Mouse (Mus musculus) CH12.LX (cell line): ENCODE data around the gene Ctbs. TPM values are rescaled to one million over a fixed set of nuclear protein-coding genes. Genes with fewer than 3 reads are reported as not detected.

ENCODE experiments used
- DNase-seq: peaks from one replicate; pipeline ENCODE4 v3.0.0-alpha.2; 2013; ENCODE audit errors: extremely low read depth
- H3K27ac ChIP-seq: 2 replicates; pipeline ENCODE4 v1.5.1; 2012; ENCODE audit warnings: low read depth, mild to moderate bottlenecking, control low read depth, moderate library complexity; ENCODE audit not compliant: insufficient read depth
- H3K27me3 ChIP-seq: replicated peaks from 2 replicates; pipeline ENCODE3; 2012; ENCODE audit warnings: inconsistent platforms
- H3K36me3 ChIP-seq, 2 experiments: replicated peaks in 1 of 2; 2 replicates each; pipeline versions ENCODE3 to v1.6.1; 2012; ENCODE audit warnings: inconsistent platforms in 1 of 2, low read length in 1 of 2, mild to moderate bottlenecking in 1 of 2, mixed read lengths in 1 of 2, moderate library complexity in 1 of 2; ENCODE audit not compliant: control insufficient read depth in 1 of 2, insufficient read depth in 1 of 2
- H3K4me1 ChIP-seq, 2 experiments: 2 replicates each; pipeline ENCODE4 v1.6.1; 2012; ENCODE audit warnings: inconsistent platforms in 1 of 2, moderate library complexity in 1 of 2; ENCODE audit not compliant: insufficient read depth in 2 of 2, control insufficient read depth in 1 of 2
- H3K4me2 ChIP-seq: 2 replicates; pipeline ENCODE4 v1.6.1; 2012; ENCODE audit warnings: low read depth, mild to moderate bottlenecking, control low read depth; ENCODE audit not compliant: poor library complexity, insufficient read depth, severe bottlenecking
- H3K4me3 ChIP-seq, 3 experiments: fragments of 150-350 bp in 1 of 3; sonication (generic) in 1 of 3; replicated peaks in 1 of 3; 2 replicates each; pipeline versions ENCODE3 to v1.5.1; 2011 to 2012; ENCODE audit warnings: low read depth in 2 of 3, low read length in 2 of 3, mild to moderate bottlenecking in 2 of 3, moderate library complexity in 2 of 3, control low read depth in 1 of 3, improper control_type of control experiment in 1 of 3, inconsistent platforms in 1 of 3, mixed read lengths in 1 of 3; ENCODE audit not compliant: poor library complexity in 1 of 3
- H3K79me2 ChIP-seq: replicated peaks from 2 replicates; pipeline ENCODE4 v1.6.1; 2012; ENCODE audit warnings: mild to moderate bottlenecking, moderate library complexity; ENCODE audit not compliant: control insufficient read depth, poor library complexity, insufficient read depth, severe bottlenecking; ENCODE audit errors: extremely low read depth
- H3K9ac ChIP-seq: 2 replicates; pipeline ENCODE4 v1.6.1; 2012; ENCODE audit warnings: low read depth, mild to moderate bottlenecking, control low read depth, moderate library complexity; ENCODE audit not compliant: insufficient read depth
- H3K9me3 ChIP-seq: replicated peaks from 2 replicates; pipeline ENCODE3; 2012; ENCODE audit warnings: low read length, inconsistent platforms, mixed read lengths
- E2F4 ChIP-seq: IDR thresholded peaks from 2 replicates; pipeline ENCODE4 v1.6.1; 2011; ENCODE audit warnings: low read depth, low read length, improper control_type of control experiment; ENCODE audit not compliant: insufficient replicate concordance
- GABPA ChIP-seq: IDR thresholded peaks from 2 replicates; pipeline ENCODE4 v1.6.1; 2012; ENCODE audit warnings: low read depth, low read length, improper control_type of control experiment, inconsistent platforms; ENCODE audit not compliant: insufficient replicate concordance
- IRF4 ChIP-seq: IDR thresholded peaks from 2 replicates; pipeline ENCODE4 v1.6.1; 2014; ENCODE audit warnings: low read depth, mild to moderate bottlenecking, inconsistent platforms, low read length, improper control_type of control experiment
- JUND ChIP-seq: conservative IDR thresholded peaks from 2 replicates; pipeline ENCODE4 v1.6.1; 2011; ENCODE audit warnings: low read depth, low read length, improper control_type of control experiment
- MAZ ChIP-seq: IDR thresholded peaks from 2 replicates; pipeline ENCODE4 v1.6.1; 2012; ENCODE audit warnings: low read depth, mild to moderate bottlenecking, inconsistent platforms, low read length, improper control_type of control experiment, moderate library complexity
- MEF2A ChIP-seq: IDR thresholded peaks from 2 replicates; pipeline ENCODE4 v1.6.1; 2014; ENCODE audit warnings: low read depth, mild to moderate bottlenecking, inconsistent platforms, low read length, improper control_type of control experiment, borderline replicate concordance
- MXI1 ChIP-seq: IDR thresholded peaks from 2 replicates; pipeline ENCODE4 v1.6.1; 2011; ENCODE audit warnings: mild to moderate bottlenecking, low read depth, low read length, improper control_type of control experiment
- NELFE ChIP-seq: IDR thresholded peaks from 2 replicates; pipeline ENCODE4 v1.6.1; 2011; ENCODE audit warnings: low read depth, low read length, improper control_type of control experiment
- PAX5 ChIP-seq: IDR thresholded peaks from 2 replicates; pipeline ENCODE4 v1.6.1; 2012; ENCODE audit warnings: low read length, inconsistent platforms, mixed read lengths
- RAD21 ChIP-seq: IDR thresholded peaks from 2 replicates; pipeline ENCODE4 v1.6.1; 2011; ENCODE audit warnings: low read depth, mild to moderate bottlenecking, low read length, improper control_type of control experiment, moderate library complexity
- RCOR1 ChIP-seq: conservative IDR thresholded peaks from 2 replicates; pipeline ENCODE4 v1.6.1; 2012; ENCODE audit warnings: low read depth, mild to moderate bottlenecking, inconsistent platforms, low read length, improper control_type of control experiment
- SIN3A ChIP-seq: IDR thresholded peaks from 2 replicates; pipeline ENCODE4 v1.6.1; 2012; ENCODE audit warnings: low read length, improper control_type of control experiment, inconsistent platforms
- SMC3 ChIP-seq: IDR thresholded peaks from 2 replicates; pipeline ENCODE4 v1.6.1; 2011; ENCODE audit warnings: low read depth, low read length, improper control_type of control experiment
- TBP ChIP-seq: conservative IDR thresholded peaks from 2 replicates; pipeline ENCODE4 v1.6.1; 2011; ENCODE audit warnings: low read depth, low read length, improper control_type of control experiment
- USF1 ChIP-seq: IDR thresholded peaks from 2 replicates; pipeline ENCODE4 v1.6.1; 2014; ENCODE audit warnings: low read depth, mild to moderate bottlenecking, inconsistent platforms, low read length, improper control_type of control experiment
- ZKSCAN1 ChIP-seq: IDR thresholded peaks from 2 replicates; pipeline ENCODE4 v1.6.1; 2012; ENCODE audit warnings: low read depth, inconsistent platforms, low read length, improper control_type of control experiment, borderline replicate concordance
- ZMIZ1 ChIP-seq: IDR thresholded peaks from 2 replicates; pipeline ENCODE4 v1.6.1; 2012; ENCODE audit warnings: low read depth, mild to moderate bottlenecking, inconsistent platforms, low read length, improper control_type of control experiment
- dilution Hi-C: fragments of 300-500 bp; cut with MboI; formaldehyde crosslinking; loops from 2 replicates; pipeline ENCODE4 v1.14.3; 2020; ENCODE audit warnings: low sequenced_read_pairs; ENCODE audit not compliant: extremely low pct_unique_long_range_greater_than_20kb, extremely low pct_ligation_motif_present
- in situ Hi-C: fragments of 300-500 bp; cut with MboI; formaldehyde crosslinking; loops from 3 replicates; pipeline ENCODE4 v1.14.3; 2019; ENCODE audit warnings: low sequenced_read_pairs, low pct_ligation_motif_present, low pct_unique_long_range_greater_than_20kb, mixed read lengths
- polyA plus RNA-seq: library from polyadenylated mRNA; unstranded; fragments of >175 nt; gene quantifications from 2 replicates; pipeline ENCODE4 v1.2.1, GENCODE M21; 2012; ENCODE audit warnings: low read depth; ENCODE audit not compliant: insufficient read length
- total RNA-seq, 2 experiments: library from RNA; depleted of rRNA; stranded (reverse); fragments of 300-350 nt in 1 of 2; fragments of >200 nt in 1 of 2; gene quantifications; 2 replicates each; pipeline ENCODE4 v1.2.3; 2012 to 2014

Ctbs gene
- total and polyA plus RNA-seq, 3 experiments, result 21.4 to 48.8 (median 33.5) TPM

DNA sequence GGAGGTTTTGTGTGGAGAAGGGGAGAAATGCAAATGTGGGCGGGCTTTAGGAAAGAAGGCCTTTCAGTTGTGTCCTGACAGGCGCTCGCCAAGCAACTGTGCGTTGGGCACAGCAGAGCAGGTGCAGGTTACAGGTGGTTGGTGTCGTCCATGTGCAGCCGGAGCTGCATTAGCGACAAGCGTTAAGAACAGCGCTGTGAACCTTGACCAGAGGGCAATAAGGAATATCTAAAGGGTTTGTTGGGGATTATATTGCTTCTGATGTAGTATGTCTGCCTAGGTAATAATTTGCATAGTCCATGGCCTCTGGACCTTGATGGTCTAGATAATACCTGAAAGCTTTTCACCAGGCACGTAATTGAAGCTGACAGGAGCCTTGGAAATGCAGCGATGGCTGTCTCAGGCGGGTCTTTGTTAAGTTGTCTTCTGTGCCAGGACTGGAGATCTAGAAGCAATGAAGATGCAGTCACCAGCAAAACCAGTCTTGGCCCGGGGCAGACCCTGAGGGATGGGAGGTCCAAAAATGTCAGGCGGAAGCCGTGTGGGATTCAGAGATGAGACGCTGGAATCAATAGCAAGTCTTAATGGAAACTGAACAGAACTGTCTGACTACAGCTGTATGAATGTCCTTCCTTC, 42.4 kb upstream of the Ctbs start:
- H3K4me1 ChIP-seq, result peaks cover 7 to 51% of the 10 kb centered on the region in 2 experiments; a peak in 3 of 4 replicates
- H3K9me3 ChIP-seq, result peaks cover 13% of the 10 kb centered on the region
- H3K27ac ChIP-seq, result no peak overlapping the region
- dilution Hi-C loops (no loop called here), in situ Hi-C loops (no loop called here)
- H3K36me3 ChIP-seq, result peaks cover 0 to 23% of the 10 kb centered on the region in 2 experiments
- TF ChIP-seq IRF4, result no peak
- TF ChIP-seq ZMIZ1, result no peak
- TF ChIP-seq NELFE, result no peak
- no peak for TF ChIP-seq RAD21
- no peak for TF ChIP-seq SMC3
- no peak for TF ChIP-seq GABPA
- no peak for TF ChIP-seq E2F4
- no peak for TF ChIP-seq USF1
- no peak for TF ChIP-seq MAZ
- TF ChIP-seq SIN3A, result no peak
- no peak for TF ChIP-seq MXI1
- no peak overlapping the region for H3K4me3 ChIP-seq
- peaks cover 4% of the 10 kb centered on the region for H3K27me3 ChIP-seq
- no peak overlapping the region for H3K9ac ChIP-seq
- DNase-seq, result no peak
- no peak overlapping the region for H3K4me2 ChIP-seq
- H3K79me2 ChIP-seq, result no peaks in the 10 kb centered on the region; the same call in 1 of the 2 replicates

DNA sequence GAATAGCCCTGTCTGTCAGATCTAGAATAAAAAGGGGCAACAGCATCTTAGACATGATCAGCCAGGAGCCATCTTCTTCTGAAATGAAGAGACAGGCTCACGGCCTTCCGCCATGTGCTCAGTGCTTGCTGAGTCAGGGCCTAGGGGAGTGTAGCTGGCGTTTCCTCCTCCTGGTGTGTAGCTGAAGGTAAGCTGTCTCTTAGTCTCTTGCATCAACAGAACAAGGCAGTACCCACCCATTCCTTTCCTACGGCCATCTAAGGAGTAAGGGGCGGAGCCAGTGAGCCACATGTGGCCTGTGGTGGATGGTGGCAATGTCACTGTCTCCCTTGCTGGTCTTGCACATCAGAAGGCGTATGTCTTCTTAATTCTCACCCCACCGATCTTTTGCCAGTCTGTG, 39.5 kb upstream of the Ctbs start:
- TF ChIP-seq MEF2A (no peak), ZKSCAN1 (no peak), RCOR1 (no peak), PAX5 (no peak), TBP (no peak), JUND (no peak)
- peaks cover 13 to 63% of the 10 kb centered on the region in 2 experiments; a peak in 3 of 4 replicates for H3K4me1 ChIP-seq
- H3K9ac ChIP-seq, result no peak overlapping the region
- dilution Hi-C loops, result no loop called here
- no peak overlapping the region for H3K4me2 ChIP-seq
- H3K79me2 ChIP-seq, result no peaks in the 10 kb centered on the region; the same call in 1 of the 2 replicates
- H3K27ac ChIP-seq, result no peak overlapping the region
- no peaks in the 10 kb centered on the region for H3K27me3 ChIP-seq
- H3K4me3 ChIP-seq, result no peak overlapping the region
- DNase-seq, result peak; percentile 31
- peaks cover 0 to 35% of the 10 kb centered on the region in 2 experiments for H3K36me3 ChIP-seq
- no peaks in the 10 kb centered on the region for H3K9me3 ChIP-seq
- in situ Hi-C loops, result no loop called here
